Mouse (Mus musculus) G1E (cell line): ENCODE measurements at regions not wholly inside any gene's neighbourhood (a gene's known extent, or its start where the extent isn't known, plus 50 kb on each side); places are given as distances from the start of the nearest gene placed in this dataset.

ENCODE experiments used
- CTCF ChIP-seq: IDR thresholded peaks from 2 replicates; pipeline ENCODE4 v1.5.1; 2012; ENCODE audit warnings: low read depth, low read length, inconsistent platforms, mixed read lengths
- GATA1 ChIP-seq: IDR thresholded peaks from 2 replicates; pipeline ENCODE4 v1.6.1; 2012; ENCODE audit warnings: borderline replicate concordance, low read length, inconsistent platforms, mixed read lengths
- GATA2 ChIP-seq: IDR thresholded peaks from 2 replicates; pipeline ENCODE4 v1.6.1; 2012; ENCODE audit warnings: low read depth, low read length, inconsistent platforms, borderline replicate concordance
- POLR2AphosphoS5 ChIP-seq: IDR thresholded peaks from 2 replicates; pipeline ENCODE4 v1.6.1; 2012; ENCODE audit warnings: low read depth, low read length, inconsistent platforms; ENCODE audit not compliant: insufficient replicate concordance
- TAL1 ChIP-seq: conservative IDR thresholded peaks from 2 replicates; pipeline ENCODE4 v1.6.1; 2012; ENCODE audit warnings: low read depth, low read length, inconsistent platforms, mixed read lengths

DNA sequence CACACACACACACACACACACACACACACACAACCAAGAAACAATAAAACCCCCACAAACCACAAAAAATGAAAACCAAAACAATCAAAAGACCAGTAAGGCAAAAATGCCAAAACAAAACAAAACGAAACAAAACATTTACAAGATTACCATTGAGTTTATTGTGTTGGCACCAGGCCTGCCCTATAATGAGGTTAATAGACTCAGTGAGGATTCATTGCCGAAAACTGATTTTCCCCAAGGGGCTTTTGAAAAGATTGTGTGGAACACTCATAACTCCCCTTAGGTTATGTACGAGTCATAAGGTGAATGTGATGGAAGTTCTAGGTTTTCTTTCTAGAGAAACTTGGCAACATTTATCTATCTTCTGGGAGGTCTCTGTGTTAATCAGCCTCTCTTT is 158.8 kb upstream of the Ppp2r3a start:
- no peak for TF ChIP-seq CTCF
- no peak for TF ChIP-seq GATA1
- TF ChIP-seq POLR2AphosphoS5 = no peak
- no peak for TF ChIP-seq TAL1
- no peak for TF ChIP-seq GATA2
